In the genomic region with DNA sequence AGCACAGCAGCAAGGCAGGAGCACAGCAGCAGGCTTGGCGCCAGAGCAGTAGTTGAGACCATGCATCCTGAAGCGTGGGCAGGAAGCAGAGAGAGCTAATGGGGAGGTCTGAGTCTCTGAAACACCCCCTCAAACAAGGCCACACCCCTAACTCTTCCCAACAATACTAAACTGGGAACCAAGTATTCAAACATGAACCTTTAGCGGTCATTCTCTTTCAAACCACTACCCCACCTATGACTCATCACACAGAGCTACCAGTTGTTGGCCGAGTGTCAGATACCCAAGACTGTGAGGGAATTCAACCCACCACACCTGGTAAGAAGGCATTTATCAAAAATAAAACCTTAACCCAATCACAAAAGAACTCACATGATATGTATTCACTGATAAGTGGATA, we compare ENCODE assay signal across 18 mouse cellular contexts.
"Had no signal": no experiment of that assay in that cellular context is flagged by ENCODE, and none has a peak within 500 bp of the region (broad histone marks: within the 10 kb centered on the region; RNA-seq: fewer than 3 reads in every experiment).

No protein-coding gene starts in this region.

- H3K4me2 ChIP-seq: limb, embryonic 12.5 days; limb, embryonic 15.5 days; liver, embryonic 11.5 days; lung, embryonic 14.5 days; midbrain, embryonic 13.5 days; neural tube, embryonic 13.5 days had no signal

- ATAC-seq: liver, postnatal 0 days; lung, postnatal 0 days; midbrain, embryonic 13.5 days had no signal

- DNase-seq: kidney, adult 18-20 months; kidney, adult 9 months; kidney, postnatal 14 days; kidney, postnatal 4 days; left cerebral cortex, postnatal 4 days; liver, postnatal 0 days; lung, embryonic 14.5 days; retina, postnatal 1 day; thymus, adult 2 months; thymus, postnatal 25 days had no signal

- H3K9ac ChIP-seq: limb, embryonic 12.5 days; limb, embryonic 15.5 days; liver, embryonic 14.5 days; liver, postnatal 0 days; lung, embryonic 14.5 days; midbrain, embryonic 13.5 days; neural tube, embryonic 13.5 days had no signal

- H3K36me3 ChIP-seq: limb, embryonic 12.5 days; limb, embryonic 15.5 days; midbrain, embryonic 13.5 days; neural tube, embryonic 13.5 days had no signal

- H3K4me3 ChIP-seq: limb, embryonic 12.5 days; limb, embryonic 15.5 days; midbrain, embryonic 13.5 days; neural tube, embryonic 13.5 days had no signal

- H3K4me1 ChIP-seq: limb, embryonic 15.5 days; midbrain, embryonic 13.5 days; neural tube, embryonic 13.5 days had no signal

- H3K27ac ChIP-seq: limb, embryonic 12.5 days; limb, embryonic 15.5 days; liver, embryonic 14.5 days; macrophage; midbrain, embryonic 13.5 days; neural tube, embryonic 13.5 days had no signal

- H3K9me3 ChIP-seq: limb, embryonic 12.5 days; limb, embryonic 15.5 days; midbrain, embryonic 13.5 days; neural tube, embryonic 13.5 days had no signal
